Mouse (Mus musculus) neural tube, embryonic 13.5 days (tissue): ENCODE measurements around the gene Pcyt1b. TPM values are rescaled to one million over a fixed set of nuclear protein-coding genes. Genes with fewer than 3 reads are reported as not detected.

Source experiments
- ATAC-seq: fragments of 200-750 bp; cut with Nextera tagmentation; 2 replicates; pipeline ENCODE4 v1.8.0; 2017; ENCODE audit warnings: low read depth, mild to moderate bottlenecking, moderate TSS enrichment, moderate library complexity
- H3K27ac ChIP-seq: fragments of 300-500 bp; sonication (generic); replicated peaks from 2 replicates; pipeline ENCODE4 v1.5.1; 2015; ENCODE audit warnings: moderate library complexity, mild to moderate bottlenecking, inconsistent platforms
- H3K27me3 ChIP-seq: fragments of 300-500 bp; sonication (generic); 2 replicates; pipeline ENCODE4 v1.6.1; 2015; ENCODE audit warnings: mild to moderate bottlenecking, inconsistent platforms
- H3K36me3 ChIP-seq: fragments of 300-500 bp; sonication (generic); 2 replicates; pipeline ENCODE4 v1.6.1; 2015; ENCODE audit warnings: mild to moderate bottlenecking, inconsistent platforms
- H3K4me1 ChIP-seq: fragments of 300-500 bp; sonication (generic); replicated peaks from 2 replicates; pipeline ENCODE4 v1.6.1; 2015; ENCODE audit warnings: inconsistent platforms
- H3K4me2 ChIP-seq: fragments of 300-500 bp; sonication (generic); 2 replicates; pipeline ENCODE4 v1.6.1; 2015; ENCODE audit warnings: inconsistent platforms, mild to moderate bottlenecking, moderate library complexity
- H3K4me3 ChIP-seq: fragments of 300-500 bp; sonication (generic); 2 replicates; pipeline ENCODE4 v1.5.1; 2015; ENCODE audit warnings: mild to moderate bottlenecking, inconsistent platforms
- H3K9ac ChIP-seq: fragments of 300-500 bp; sonication (generic); 2 replicates; pipeline ENCODE4 v1.6.1; 2015; ENCODE audit warnings: moderate library complexity, mild to moderate bottlenecking, inconsistent platforms
- H3K9me3 ChIP-seq: fragments of 300-500 bp; sonication (generic); 2 replicates; pipeline ENCODE4 v1.6.1; 2016; ENCODE audit warnings: inconsistent platforms
- WGBS: fragments of 180-500 bp; shearing (Covaris S2); methylation state at CpG from one replicate; pipeline ENCODE4 v1.1.7; 2015; 5-methylcytosine and 5-hydroxymethylcytosine counted together
- polyA plus RNA-seq: library from polyadenylated mRNA; unstranded; fragments of >200 nt; fragmentation: Nextera tagmentation; extraction: Ambion mirVana; gene quantifications from 2 replicates; pipeline ENCODE4 v1.2.1, GENCODE M21; 2015

Gene Pcyt1b
- polyA plus RNA-seq, 1 experiment from 2014 or later, result 21.8 TPM

GRCm38 (mm10) chrX:93750566-93750965, 95.9 kb downstream of the Pcyt1b start:
- Histone ChIP-seq H3K27ac (no peak overlapping the region), H3K36me3 (no peaks in the 10 kb centered on the region), H3K27me3 (no peaks in the 10 kb centered on the region), H3K9ac (no peak overlapping the region), H3K4me1 (no peaks in the 10 kb centered on the region), H3K4me2 (no peak overlapping the region), H3K4me3 (no peak overlapping the region), H3K9me3 (no peaks in the 10 kb centered on the region)
- 90% methylated on average over 6 of the region's 6 CpGs for WGBS
- ATAC-seq, result no peak

- H3K9me3 ChIP-seq, result no peaks in the 10 kb centered on the region
- no peak overlapping the region for H3K27ac ChIP-seq
- 63% methylated on average over 11 of the region's 11 CpGs for WGBS
- H3K9ac ChIP-seq, result no peak overlapping the region
- no peaks in the 10 kb centered on the region for H3K27me3 ChIP-seq
- H3K4me2 ChIP-seq, result no peak overlapping the region
- H3K4me1 ChIP-seq, result peaks cover 9% of the 10 kb centered on the region; the same call in 1 of the 2 replicates
- H3K4me3 ChIP-seq, result no peak overlapping the region
- no peaks in the 10 kb centered on the region for H3K36me3 ChIP-seq
- no peak for ATAC-seq
These were observed 100.7 kb downstream of the Pcyt1b start for GRCm38 (mm10) chrX:93755210-93755842.

- no peak overlapping the region for H3K4me3 ChIP-seq
- WGBS, result 68% methylated on average over 7 of the region's 7 CpGs
- H3K4me2 ChIP-seq, result no peak overlapping the region
- H3K9me3 ChIP-seq, result no peaks in the 10 kb centered on the region
- no peak overlapping the region for H3K9ac ChIP-seq
- H3K27ac ChIP-seq, result no peak overlapping the region
- no peaks in the 10 kb centered on the region for H3K27me3 ChIP-seq
- no peak for ATAC-seq
- no peaks in the 10 kb centered on the region for H3K36me3 ChIP-seq
- H3K4me1 ChIP-seq, result peaks cover 9% of the 10 kb centered on the region; the same call in 1 of the 2 replicates
These were observed 102.3 kb downstream of the Pcyt1b start for GRCm38 (mm10) chrX:93756867-93757455.

GRCm38 (mm10) chrX:93760770-93761169, 106.1 kb downstream of the Pcyt1b start:
- no peaks in the 10 kb centered on the region for H3K36me3 ChIP-seq
- H3K9ac ChIP-seq, result no peak overlapping the region
- ATAC-seq, result no peak
- H3K27me3 ChIP-seq, result no peaks in the 10 kb centered on the region
- H3K4me1 ChIP-seq, result peaks cover 9% of the 10 kb centered on the region; the same call in 1 of the 2 replicates
- H3K9me3 ChIP-seq, result no peaks in the 10 kb centered on the region
- no peak overlapping the region for H3K27ac ChIP-seq
- no peak overlapping the region for H3K4me2 ChIP-seq
- WGBS, result 84% methylated on average over 3 of the region's 3 CpGs
- H3K4me3 ChIP-seq, result no peak overlapping the region

DNA sequence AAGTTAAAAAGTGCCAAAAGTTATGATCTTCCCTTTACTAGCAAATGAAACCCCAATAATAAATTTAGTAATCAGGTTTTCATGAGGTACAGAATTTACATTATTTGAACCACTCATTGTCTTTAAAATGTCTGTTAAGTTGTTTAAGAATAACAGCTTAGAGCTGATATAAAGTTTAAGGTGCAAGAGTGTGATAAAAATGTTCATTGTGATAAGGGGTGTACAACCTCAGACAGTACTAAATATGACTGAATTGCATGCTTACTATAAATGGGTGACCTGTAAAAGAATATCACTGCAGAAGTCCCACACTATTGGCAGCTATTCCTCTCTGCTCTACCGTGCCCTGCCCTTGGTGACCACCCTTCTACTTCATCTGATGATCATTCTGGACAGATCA, 134.9 kb downstream of the Pcyt1b start:
- H3K36me3 ChIP-seq, result no peaks in the 10 kb centered on the region
- WGBS, result 77% methylated on average over 1 of the region's 1 CpGs
- H3K4me3 ChIP-seq, result no peak overlapping the region
- H3K9ac ChIP-seq, result no peak overlapping the region
- no peak overlapping the region for H3K4me2 ChIP-seq
- no peaks in the 10 kb centered on the region for H3K27me3 ChIP-seq
- ATAC-seq, result no peak
- no peaks in the 10 kb centered on the region for H3K9me3 ChIP-seq
- H3K4me1 ChIP-seq, result no peaks in the 10 kb centered on the region
- H3K27ac ChIP-seq, result no peak overlapping the region

DNA sequence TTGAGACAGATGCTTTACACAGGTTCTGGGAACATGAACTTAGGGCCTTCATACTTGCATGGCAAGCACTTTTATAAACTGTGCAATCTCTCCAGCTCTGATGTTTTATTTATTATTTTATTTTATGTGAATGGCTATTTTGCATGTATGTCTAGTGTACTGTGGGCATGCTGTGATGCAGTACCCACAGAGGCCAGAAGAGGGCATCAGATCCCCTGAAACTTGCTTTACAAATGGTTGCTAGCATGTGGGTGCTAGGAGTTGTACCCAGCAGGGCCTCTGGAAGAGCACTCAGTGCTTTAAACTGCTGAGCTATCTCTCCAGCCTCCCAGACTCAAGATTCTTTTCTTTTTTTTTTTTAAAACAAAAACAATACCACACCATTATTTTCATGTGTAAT, 138.5 kb downstream of the Pcyt1b start:
- Histone ChIP-seq H3K9ac (no peak overlapping the region), H3K4me2 (no peak overlapping the region), H3K27me3 (no peaks in the 10 kb centered on the region), H3K9me3 (no peaks in the 10 kb centered on the region), H3K4me3 (no peak overlapping the region), H3K4me1 (no peaks in the 10 kb centered on the region), H3K36me3 (no peaks in the 10 kb centered on the region), H3K27ac (no peak overlapping the region)
- no peak for ATAC-seq

Other genes starting within 250 kb of the Pcyt1b start
- 4.4 and 5.2 TPM in 2 replicates for gene Pola1, start 22.7 kb upstream of the Pcyt1b start, polyA plus RNA-seq
- 25.5 and 31.2 TPM in 2 replicates for gene Pdk3, start 177.3 kb downstream of the Pcyt1b start, polyA plus RNA-seq